Mouse (Mus musculus) lung, adult 2 months (tissue): ENCODE data around the gene Kif27. TPM values are rescaled to one million over a fixed set of nuclear protein-coding genes. Genes with fewer than 3 reads are reported as not detected.

Source experiments
- DNase-seq: peaks from one replicate; pipeline ENCODE4 v3.0.0; 2022
- H3K4me1 ChIP-seq: fragments of 200-500 bp; 2 replicates; pipeline ENCODE4 v1.6.1; 2011; ENCODE audit warnings: low read length; ENCODE audit not compliant: control insufficient read depth, insufficient read depth
- H3K4me3 ChIP-seq: fragments of 200-500 bp; replicated peaks from 2 replicates; pipeline ENCODE3; 2011; ENCODE audit warnings: low read depth, mild to moderate bottlenecking, control low read depth, low read length; ENCODE audit errors: extremely low read depth
- CTCF ChIP-seq: fragments of 200-500 bp; IDR thresholded peaks from 2 replicates; pipeline ENCODE4 v1.5.1; 2011; ENCODE audit warnings: mild to moderate bottlenecking, low read length, control low read depth; ENCODE audit not compliant: insufficient read depth
- POLR2A ChIP-seq: fragments of 200-500 bp; IDR thresholded peaks from 2 replicates; pipeline ENCODE4 v1.6.1; 2011; ENCODE audit warnings: low read depth, mild to moderate bottlenecking, control low read depth, low read length, borderline replicate concordance; ENCODE audit errors: extremely low read depth
- WGBS: fragments of 180-500 bp; shearing (Covaris S2); methylation state at CpG from one replicate; pipeline ENCODE4 v1.1.7; 2018; 5-methylcytosine and 5-hydroxymethylcytosine counted together
- polyA plus RNA-seq: library from polyadenylated mRNA; depleted of rRNA; stranded (reverse); fragments of >200 nt; gene quantifications from 2 replicates; pipeline ENCODE4 v1.2.3, GENCODE M21; 2012; rRNA removed

Gene Kif27
- polyA plus RNA-seq, 1 experiment = 0.96 TPM

DNA sequence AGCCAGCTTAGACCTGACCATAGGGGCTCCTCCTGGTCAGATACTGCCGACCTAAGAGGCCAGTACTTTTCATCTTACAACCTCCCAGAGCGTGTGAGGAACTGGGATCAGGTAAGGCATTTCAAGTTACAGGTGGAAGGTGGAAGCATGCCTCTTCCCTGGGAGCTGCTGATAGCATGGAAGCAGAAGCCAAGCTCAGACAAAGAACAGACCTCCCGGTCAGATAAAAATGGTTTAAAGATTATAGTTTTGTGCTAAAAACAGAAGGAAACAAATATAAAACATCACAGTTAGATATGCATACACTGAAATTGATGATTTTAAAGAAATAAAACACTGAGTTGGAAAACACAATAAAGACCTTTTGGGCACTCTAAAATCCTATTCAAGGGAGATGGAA lies 92.1 kb downstream of the Kif27 start:
- WGBS = 86% methylated on average over 3 of the region's 3 CpGs
- DNase-seq = no peak
- TF ChIP-seq POLR2A (no peak), CTCF (no peak)
- Histone ChIP-seq H3K4me3 (no peak overlapping the region), H3K4me1 (no peaks in the 10 kb centered on the region; the same call in 1 of the 2 replicates)

DNA sequence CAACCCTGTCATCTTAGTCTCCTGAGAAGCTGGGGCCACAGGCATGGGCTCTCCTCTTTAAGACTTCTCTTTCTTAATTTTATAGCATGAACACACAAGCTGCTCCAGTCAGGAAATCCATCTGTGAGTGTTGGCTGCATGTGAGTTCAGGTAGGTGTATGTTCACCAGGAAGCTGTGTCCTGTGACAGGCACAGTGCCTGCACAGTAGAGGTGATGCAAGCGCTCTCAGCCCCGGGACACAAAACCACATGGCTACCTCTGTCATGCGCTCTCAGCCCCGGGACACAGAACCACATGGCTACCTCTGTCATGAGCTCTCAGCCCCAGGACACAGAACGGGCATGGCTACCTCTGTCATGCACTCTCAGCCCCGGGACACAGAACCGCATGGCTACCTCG lies 95.4 kb downstream of the Kif27 start:
- Histone ChIP-seq H3K4me1 (no peaks in the 10 kb centered on the region; the same call in 1 of the 2 replicates), H3K4me3 (no peak overlapping the region)
- WGBS = 84% methylated on average over 8 of the region's 8 CpGs
- no peak for DNase-seq
- TF ChIP-seq CTCF = no peak
- TF ChIP-seq POLR2A = no peak

GRCm38 (mm10) chr13:58261674-58262073 lies 97.2 kb downstream of the Kif27 start:
- TF ChIP-seq CTCF (no peak), POLR2A (no peak)
- no peak for DNase-seq
- WGBS = 88% methylated on average over 4 of the region's 4 CpGs
- no peak overlapping the region for H3K4me3 ChIP-seq
- H3K4me1 ChIP-seq = no peaks in the 10 kb centered on the region; the same call in 1 of the 2 replicates

- DNase-seq = no peak
- Histone ChIP-seq H3K4me3 (no peak overlapping the region), H3K4me1 (no peaks in the 10 kb centered on the region)
- TF ChIP-seq CTCF = no peak
- TF ChIP-seq POLR2A = no peak
- 90% methylated on average over 1 of the region's 1 CpGs for WGBS
Observed at GRCm38 (mm10) chr13:58253268-58253667, 105.7 kb downstream of the Kif27 start.

GRCm38 (mm10) chr13:58248957-58249356 lies 110.0 kb downstream of the Kif27 start:
- H3K4me3 ChIP-seq = no peak overlapping the region
- TF ChIP-seq POLR2A = no peak
- TF ChIP-seq CTCF = no peak
- WGBS = 85% methylated on average over 5 of the region's 5 CpGs
- peaks cover 6% of the 10 kb centered on the region; the same call in 1 of the 2 replicates for H3K4me1 ChIP-seq
- DNase-seq = no peak

Other genes with a start within 250 kb of the Kif27 start
- gene Klhl3, start 245.5 kb downstream of the Kif27 start, polyA plus RNA-seq = 1.8 TPM in 2 replicates
- gene Hnrnpa0, start 230.6 kb downstream of the Kif27 start, polyA plus RNA-seq = 57.5 and 84.1 TPM in 2 replicates
- gene Idnk, start 201.5 kb downstream of the Kif27 start, polyA plus RNA-seq = 17.0 and 24.5 TPM in 2 replicates
- 96.6 and 108 TPM in 2 replicates for gene Ubqln1, start 143.5 kb downstream of the Kif27 start, polyA plus RNA-seq
- gene Gkap1, start 83.4 kb downstream of the Kif27 start, polyA plus RNA-seq = 6.0 and 8.6 TPM in 2 replicates
- gene 2210016F16Rik, start 26.1 kb upstream of the Kif27 start, polyA plus RNA-seq = 22.1 and 28.9 TPM in 2 replicates
- gene Rmi1, start 43.1 kb upstream of the Kif27 start, polyA plus RNA-seq = 8.7 and 9.7 TPM in 2 replicates
- gene Hnrnpk, start 44.2 kb upstream of the Kif27 start, polyA plus RNA-seq = 192 and 290 TPM in 2 replicates